Mouse (Mus musculus): ENCODE measurements around the gene Gpi1. TPM values are rescaled to one million over a fixed set of nuclear protein-coding genes. Genes with fewer than 3 reads are reported as not detected.

Gpi1 gene
- polyA plus RNA-seq, 1 experiment, result 396 TPM

- no peak overlapping the region for H3K4me3 ChIP-seq (ENCODE audit: insufficient read depth, poor library complexity, severe bottlenecking)
Observed at GRCm38 (mm10) chr7:34165999-34166398, 64.1 kb downstream of the Gpi1 start.

GRCm38 (mm10) chr7:34164671-34165070 is 65.5 kb downstream of the Gpi1 start:
- H3K27me3 ChIP-seq (ENCODE audit: control insufficient read depth, insufficient read depth, insufficient read length), result no peaks in the 10 kb centered on the region
- no peak overlapping the region for H3ac ChIP-seq (ENCODE audit: control insufficient read depth, insufficient read length, low read depth)
- H3K4me3 ChIP-seq (ENCODE audit: insufficient read depth, poor library complexity, severe bottlenecking), result no peak overlapping the region
- peaks cover 55% of the 10 kb centered on the region for H3K36me3 ChIP-seq (ENCODE audit: control insufficient read depth, insufficient read depth)
- peaks cover 39% of the 10 kb centered on the region for H3K79me3 ChIP-seq (ENCODE audit: low read depth)
- peaks cover 54% of the 10 kb centered on the region for H3K79me2 ChIP-seq (ENCODE audit: control insufficient read depth, insufficient read depth)
- TF ChIP-seq USF1 (IDR thresholded peaks at IDR 0.05; ENCODE audit: low read depth) (no peak), MYOD1 (IDR thresholded peaks at IDR 0.05; ENCODE audit: control insufficient read depth, insufficient read length, low read depth) (no peak), CTCF (IDR thresholded peaks at IDR 0.05; ENCODE audit: control insufficient read depth, insufficient read depth, insufficient read length) (no peak), CEBPB (IDR thresholded peaks at IDR 0.05; ENCODE audit: low read depth) (no peak), MAX (IDR thresholded peaks at IDR 0.05) (no peak), MYOG (IDR thresholded peaks at IDR 0.05; ENCODE audit: control insufficient read depth, extremely low read depth, insufficient read length) (no peak), FOSL1 (IDR thresholded peaks at IDR 0.05; ENCODE audit: insufficient read depth, low read length, poor library complexity, severe bottlenecking) (no peak)

More at GRCm38 (mm10) chr7:34165999-34166398, 64.1 kb downstream of the Gpi1 start:
- Histone ChIP-seq H3K27me3 (ENCODE audit: control insufficient read depth, insufficient read depth, insufficient read length) (no peaks in the 10 kb centered on the region), H3K79me2 (ENCODE audit: control insufficient read depth, insufficient read depth) (peaks cover 54% of the 10 kb centered on the region), H3K36me3 (ENCODE audit: control insufficient read depth, insufficient read depth) (peaks cover 43% of the 10 kb centered on the region), H3K79me3 (ENCODE audit: low read depth) (peaks cover 39% of the 10 kb centered on the region), H3ac (ENCODE audit: control insufficient read depth, insufficient read length, low read depth) (no peak overlapping the region)
- no peak for TF ChIP-seq MYOG (IDR thresholded peaks at IDR 0.05; ENCODE audit: control insufficient read depth, extremely low read depth, insufficient read length)
- no peak for TF ChIP-seq MAX (IDR thresholded peaks at IDR 0.05)
- no peak for TF ChIP-seq MYOD1 (IDR thresholded peaks at IDR 0.05; ENCODE audit: control insufficient read depth, insufficient read length, low read depth)
- no peak for TF ChIP-seq FOSL1 (IDR thresholded peaks at IDR 0.05; ENCODE audit: insufficient read depth, low read length, poor library complexity, severe bottlenecking)
- TF ChIP-seq CTCF (IDR thresholded peaks at IDR 0.05; ENCODE audit: control insufficient read depth, insufficient read depth, insufficient read length), result no peak
- TF ChIP-seq CEBPB (IDR thresholded peaks at IDR 0.05; ENCODE audit: low read depth), result no peak

GRCm38 (mm10) chr7:34159167-34159566 is 71.0 kb downstream of the Gpi1 start:
- H3K27me3 ChIP-seq (ENCODE audit: control insufficient read depth, insufficient read depth, insufficient read length), result no peaks in the 10 kb centered on the region
- H3K79me3 ChIP-seq (ENCODE audit: low read depth), result peaks cover 9% of the 10 kb centered on the region
- no peak overlapping the region for H3K4me3 ChIP-seq (ENCODE audit: insufficient read depth, poor library complexity, severe bottlenecking)
- peaks cover 12% of the 10 kb centered on the region for H3K79me2 ChIP-seq (ENCODE audit: control insufficient read depth, insufficient read depth)
- TF ChIP-seq MAX (IDR thresholded peaks at IDR 0.05) (no peak), FOSL1 (IDR thresholded peaks at IDR 0.05; ENCODE audit: insufficient read depth, low read length, poor library complexity, severe bottlenecking) (no peak), CEBPB (IDR thresholded peaks at IDR 0.05; ENCODE audit: low read depth) (no peak), MYOG (IDR thresholded peaks at IDR 0.05; ENCODE audit: control insufficient read depth, extremely low read depth, insufficient read length) (no peak), MYOD1 (IDR thresholded peaks at IDR 0.05; ENCODE audit: control insufficient read depth, insufficient read length, low read depth) (no peak), CTCF (IDR thresholded peaks at IDR 0.05; ENCODE audit: control insufficient read depth, insufficient read depth, insufficient read length) (no peak), USF1 (IDR thresholded peaks at IDR 0.05; ENCODE audit: low read depth) (no peak)
- peaks cover 87% of the 10 kb centered on the region for H3K36me3 ChIP-seq (ENCODE audit: control insufficient read depth, insufficient read depth)
- no peak overlapping the region for H3ac ChIP-seq (ENCODE audit: control insufficient read depth, insufficient read length, low read depth)

GRCm38 (mm10) chr7:34157994-34158393 is 72.1 kb downstream of the Gpi1 start:
- Histone ChIP-seq H3K36me3 (ENCODE audit: control insufficient read depth, insufficient read depth) (peaks cover 89% of the 10 kb centered on the region), H3ac (ENCODE audit: control insufficient read depth, insufficient read length, low read depth) (no peak overlapping the region), H3K79me2 (ENCODE audit: control insufficient read depth, insufficient read depth) (peaks cover 10% of the 10 kb centered on the region), H3K79me3 (ENCODE audit: low read depth) (peaks cover 8% of the 10 kb centered on the region), H3K4me3 (ENCODE audit: insufficient read depth, poor library complexity, severe bottlenecking) (no peak overlapping the region), H3K27me3 (ENCODE audit: control insufficient read depth, insufficient read depth, insufficient read length) (no peaks in the 10 kb centered on the region)
- TF ChIP-seq MAX (IDR thresholded peaks at IDR 0.05), result no peak
- no peak for TF ChIP-seq USF1 (IDR thresholded peaks at IDR 0.05; ENCODE audit: low read depth)
- TF ChIP-seq CEBPB (IDR thresholded peaks at IDR 0.05; ENCODE audit: low read depth), result no peak
- TF ChIP-seq CTCF (IDR thresholded peaks at IDR 0.05; ENCODE audit: control insufficient read depth, insufficient read depth, insufficient read length), result no peak
- no peak for TF ChIP-seq MYOG (IDR thresholded peaks at IDR 0.05; ENCODE audit: control insufficient read depth, extremely low read depth, insufficient read length)
- no peak for TF ChIP-seq MYOD1 (IDR thresholded peaks at IDR 0.05; ENCODE audit: control insufficient read depth, insufficient read length, low read depth)
- TF ChIP-seq FOSL1 (IDR thresholded peaks at IDR 0.05; ENCODE audit: insufficient read depth, low read length, poor library complexity, severe bottlenecking), result no peak

Other genes starting within 250 kb of the Gpi1 start
- gene Scgb2b27, start 216.4 kb downstream of the Gpi1 start, polyA plus RNA-seq (2012; fragmentation: generic; extraction: Trizol), result not detected
- not detected for gene Scgb1b27, start 208.9 kb downstream of the Gpi1 start, polyA plus RNA-seq (2012; fragmentation: generic; extraction: Trizol)
- not detected for gene Scgb1b30, start 134.9 kb downstream of the Gpi1 start, polyA plus RNA-seq (2012; fragmentation: generic; extraction: Trizol)
- 34.2 TPM for gene Wtip, start 97.1 kb downstream of the Gpi1 start, polyA plus RNA-seq (2012; fragmentation: generic; extraction: Trizol)
- gene Uba2, start 60.7 kb downstream of the Gpi1 start, polyA plus RNA-seq (2012; fragmentation: generic; extraction: Trizol), result 98.0 TPM
- gene Pdcd2l, start 33.7 kb downstream of the Gpi1 start, polyA plus RNA-seq (2012; fragmentation: generic; extraction: Trizol), result 41.7 TPM
- gene Gm6096, start 20.7 kb upstream of the Gpi1 start, polyA plus RNA-seq (2012; fragmentation: generic; extraction: Trizol), result 0.11 TPM
- 13.2 TPM for gene 4931406P16Rik, start 83.2 kb upstream of the Gpi1 start, polyA plus RNA-seq (2012; fragmentation: generic; extraction: Trizol)
- 41.9 TPM for gene Lsm14a, start 163.0 kb upstream of the Gpi1 start, polyA plus RNA-seq (2012; fragmentation: generic; extraction: Trizol)